Mouse (Mus musculus) forebrain, embryonic 11.5 days (tissue): Measurements from ENCODE around the gene Pitpna. TPM values are rescaled to one million over a fixed set of nuclear protein-coding genes. Genes with fewer than 3 reads are reported as not detected.

Source experiments
- ATAC-seq: fragments of 200-750 bp; cut with Nextera tagmentation; replicated peaks from 2 replicates; pipeline ENCODE4 v1.8.0; 2017; ENCODE audit warnings: moderate TSS enrichment; ENCODE audit not compliant: low FRiP score
- DNase-seq: peaks from one replicate; pipeline ENCODE4 v3.0.0-alpha.2; 2017; ENCODE audit warnings: low spot score
- H3K27ac ChIP-seq: fragments of 300-500 bp; sonication (generic); 2 replicates; pipeline ENCODE4 v1.5.1; 2014; ENCODE audit warnings: low read depth, low read length
- H3K27me3 ChIP-seq: fragments of 300-500 bp; sonication (generic); 2 replicates; pipeline ENCODE4 v1.6.1; 2014; ENCODE audit warnings: mild to moderate bottlenecking, low read length, mixed read lengths; ENCODE audit not compliant: control insufficient read depth, insufficient read depth
- H3K36me3 ChIP-seq: fragments of 300-500 bp; sonication (generic); 2 replicates; pipeline ENCODE4 v1.6.1; 2014; ENCODE audit warnings: mild to moderate bottlenecking, low read length, moderate library complexity, mixed read lengths; ENCODE audit not compliant: control insufficient read depth, insufficient read depth
- H3K4me1 ChIP-seq: fragments of 300-500 bp; sonication (generic); replicated peaks from 2 replicates; pipeline ENCODE4 v1.6.1; 2014; ENCODE audit warnings: low read length, mixed read lengths; ENCODE audit not compliant: control insufficient read depth, insufficient read depth
- H3K4me2 ChIP-seq: fragments of 300-500 bp; sonication (generic); 2 replicates; pipeline ENCODE4 v1.6.1; 2014; ENCODE audit warnings: low read depth, mild to moderate bottlenecking, low read length, moderate library complexity, mixed read lengths; ENCODE audit not compliant: severe bottlenecking
- H3K4me3 ChIP-seq: fragments of 300-500 bp; sonication (generic); 2 replicates; pipeline ENCODE4 v1.5.1; 2014; ENCODE audit warnings: low read depth, low read length
- H3K9ac ChIP-seq: fragments of 300-500 bp; sonication (generic); 2 replicates; pipeline ENCODE4 v1.6.1; 2014; ENCODE audit warnings: low read length
- H3K9me3 ChIP-seq: fragments of 300-500 bp; sonication (generic); 2 replicates; pipeline ENCODE4 v1.6.1; 2016; ENCODE audit warnings: low read length, mixed read lengths; ENCODE audit not compliant: control insufficient read depth
- WGBS: fragments of 180-500 bp; shearing (Covaris S2); extraction: QIAGEN DNeasy Blood & Tissue Kit; methylation state at CpG from one replicate; pipeline ENCODE4 v1.1.7; 2014; 5-methylcytosine and 5-hydroxymethylcytosine counted together
- polyA plus RNA-seq: library from polyadenylated mRNA; unstranded; fragments of >200 nt; fragmentation: Nextera tagmentation; extraction: Ambion mirVana; gene quantifications from 2 replicates; pipeline ENCODE4 v1.2.1, GENCODE M21; 2014

Pitpna gene
- polyA plus RNA-seq, 1 experiment from 2014 or later, result 79.5 TPM

DNA sequence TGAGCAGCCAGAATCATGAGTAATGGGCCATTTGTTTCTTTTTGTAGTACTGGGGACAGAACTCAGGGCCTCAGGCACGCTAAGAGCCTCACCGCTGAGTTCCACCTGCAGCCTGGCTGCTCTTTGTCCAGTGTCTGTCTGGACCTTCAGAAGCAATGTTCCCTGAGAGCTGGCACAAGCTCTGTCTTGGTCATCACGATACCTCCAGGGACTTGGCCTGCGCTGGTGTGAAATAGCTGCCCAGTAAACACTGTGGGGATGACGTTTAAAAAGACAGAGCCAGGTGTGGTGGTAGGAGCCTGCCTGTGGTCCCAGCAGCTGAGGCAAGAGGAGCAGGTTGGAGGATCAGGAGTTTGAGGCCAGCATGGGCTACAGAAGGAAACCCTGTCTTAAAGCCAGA, 9.3 kb upstream of the Pitpna start:
- Histone ChIP-seq H3K4me1 (no peaks in the 10 kb centered on the region), H3K27ac (no peak overlapping the region), H3K36me3 (no peaks in the 10 kb centered on the region), H3K4me3 (no peak overlapping the region), H3K27me3 (no peaks in the 10 kb centered on the region), H3K9me3 (no peaks in the 10 kb centered on the region), H3K4me2 (no peak overlapping the region), H3K9ac (no peak overlapping the region)
- DNase-seq, result no peak
- no peak for ATAC-seq
- WGBS, result 84% methylated on average over 5 of the region's 5 CpGs

DNA sequence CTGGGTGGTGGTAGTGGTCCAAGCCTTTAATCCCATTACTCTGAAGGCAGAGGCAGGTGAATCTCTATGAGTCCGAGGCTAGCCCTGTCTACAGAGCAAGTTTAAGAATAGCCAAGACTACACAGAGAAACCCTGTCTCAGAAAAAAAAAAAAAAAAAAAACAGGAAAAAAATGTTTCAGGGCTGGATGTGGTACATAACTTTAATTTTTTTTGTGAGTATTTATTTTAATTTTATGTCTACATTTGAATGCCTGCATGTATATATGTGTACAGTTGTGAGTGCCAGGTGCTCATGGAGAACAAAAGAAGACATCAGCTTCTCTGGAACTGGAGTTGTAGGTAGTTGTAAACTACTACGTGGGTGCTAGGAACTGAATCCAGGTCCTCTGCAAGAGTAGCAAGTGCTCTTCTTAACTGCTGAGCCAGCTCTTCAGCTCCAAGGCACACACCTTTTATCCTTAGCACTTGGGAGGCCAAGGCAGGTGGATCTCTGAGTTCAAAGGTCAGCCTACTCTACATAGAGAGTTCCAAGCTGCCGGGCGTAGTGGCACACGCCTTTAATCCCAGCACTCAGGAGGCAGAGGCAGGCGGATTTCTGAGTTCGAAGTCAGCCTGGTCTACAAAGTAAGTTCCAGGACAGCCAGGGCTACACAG, 6.3 kb upstream of the Pitpna start:
- no peak overlapping the region for H3K9ac ChIP-seq
- no peaks in the 10 kb centered on the region for H3K36me3 ChIP-seq
- no peak overlapping the region for H3K4me3 ChIP-seq
- no peak overlapping the region for H3K27ac ChIP-seq
- no peak for DNase-seq
- H3K4me2 ChIP-seq, result no peak overlapping the region
- 93% methylated on average over 7 of the region's 7 CpGs for WGBS
- H3K4me1 ChIP-seq, result no peaks in the 10 kb centered on the region
- no peak for ATAC-seq
- no peaks in the 10 kb centered on the region for H3K27me3 ChIP-seq
- H3K9me3 ChIP-seq, result no peaks in the 10 kb centered on the region

DNA sequence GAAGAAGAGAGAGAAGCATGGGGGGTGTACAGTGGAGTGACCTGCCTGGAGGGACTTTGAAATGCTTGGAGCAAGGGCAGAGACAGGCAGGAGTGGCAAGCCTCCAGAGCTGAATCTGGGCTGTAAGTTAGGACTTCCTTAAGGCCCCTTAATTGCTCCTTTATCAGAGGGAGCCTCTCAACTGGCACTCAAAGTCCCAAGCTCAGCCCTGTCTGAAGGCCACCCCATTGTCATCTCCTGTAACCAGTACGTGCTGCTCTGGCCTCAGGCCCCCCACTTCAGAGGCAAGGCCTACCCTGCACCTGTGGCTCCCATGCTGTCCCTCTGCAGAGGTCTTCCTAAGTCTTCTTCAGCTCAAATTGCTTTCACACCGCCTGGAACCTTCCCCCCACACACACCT, 4.4 kb upstream of the Pitpna start:
- no peaks in the 10 kb centered on the region for H3K9me3 ChIP-seq
- no peaks in the 10 kb centered on the region for H3K27me3 ChIP-seq
- H3K9ac ChIP-seq, result no peak overlapping the region
- no peak overlapping the region for H3K4me2 ChIP-seq
- no peak overlapping the region for H3K27ac ChIP-seq
- H3K4me1 ChIP-seq, result no peaks in the 10 kb centered on the region
- 77% methylated on average over 2 of the region's 2 CpGs for WGBS
- H3K4me3 ChIP-seq, result no peak overlapping the region
- ATAC-seq, result no peak
- DNase-seq, result no peak
- H3K36me3 ChIP-seq, result no peaks in the 10 kb centered on the region

DNA sequence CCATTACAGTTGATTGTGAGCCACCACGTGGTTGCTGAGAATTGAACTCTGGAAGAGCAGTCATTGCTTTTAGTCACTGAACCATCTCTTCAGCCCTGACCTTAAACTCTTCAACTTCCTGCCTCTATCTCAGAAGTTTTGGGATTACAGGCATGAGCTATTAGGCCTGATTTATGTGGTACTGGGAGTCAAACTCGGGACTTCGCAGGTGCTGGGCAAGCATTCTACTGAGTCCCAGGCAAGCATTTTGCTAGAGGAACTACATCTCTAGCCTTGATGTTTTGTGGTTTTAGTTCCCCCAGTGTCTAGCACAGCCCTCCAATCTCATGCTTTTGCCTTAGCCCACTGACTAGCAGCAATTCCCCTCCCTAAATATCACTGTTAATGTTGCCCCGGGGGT, 2.8 kb upstream of the Pitpna start:
- no peaks in the 10 kb centered on the region for H3K9me3 ChIP-seq
- H3K27me3 ChIP-seq, result no peaks in the 10 kb centered on the region
- no peaks in the 10 kb centered on the region for H3K36me3 ChIP-seq
- no peak for DNase-seq
- no peak overlapping the region for H3K27ac ChIP-seq
- H3K4me1 ChIP-seq, result peaks cover 3% of the 10 kb centered on the region; the same call in 1 of the 2 replicates
- H3K4me3 ChIP-seq, result no peak overlapping the region
- no peak for ATAC-seq
- 84% methylated on average over 4 of the region's 4 CpGs for WGBS
- no peak overlapping the region for H3K9ac ChIP-seq
- H3K4me2 ChIP-seq, result no peak overlapping the region

DNA sequence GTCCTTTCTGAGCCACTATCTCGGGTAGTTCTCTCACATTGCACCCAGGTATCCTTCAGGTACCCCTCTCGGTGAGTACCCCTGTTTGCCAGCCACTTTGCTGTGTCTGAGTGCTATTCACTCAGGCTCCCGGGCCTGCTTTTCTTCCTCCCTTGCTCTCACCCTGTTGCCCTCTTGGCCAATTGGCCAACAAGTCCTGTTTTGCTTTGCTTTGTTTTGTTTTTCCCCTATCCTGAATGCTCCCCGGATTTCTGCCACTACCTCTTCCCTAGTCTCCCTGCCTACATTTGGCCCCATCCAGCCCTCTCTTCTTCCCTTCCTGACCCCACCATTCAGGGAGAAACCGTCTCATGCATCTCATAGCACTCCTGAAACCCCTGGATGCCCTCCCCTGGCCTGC, 1.9 kb upstream of the Pitpna start:
- Histone ChIP-seq H3K9me3 (no peaks in the 10 kb centered on the region), H3K9ac (no peak overlapping the region), H3K27ac (no peak overlapping the region), H3K27me3 (no peaks in the 10 kb centered on the region), H3K4me2 (no peak overlapping the region), H3K4me1 (peaks cover 3% of the 10 kb centered on the region; the same call in 1 of the 2 replicates), H3K36me3 (no peaks in the 10 kb centered on the region; the same call in 1 of the 2 replicates), H3K4me3 (no peak overlapping the region)
- DNase-seq (no peak), ATAC-seq (no peak)
- 80% methylated on average over 5 of the region's 5 CpGs for WGBS

DNA sequence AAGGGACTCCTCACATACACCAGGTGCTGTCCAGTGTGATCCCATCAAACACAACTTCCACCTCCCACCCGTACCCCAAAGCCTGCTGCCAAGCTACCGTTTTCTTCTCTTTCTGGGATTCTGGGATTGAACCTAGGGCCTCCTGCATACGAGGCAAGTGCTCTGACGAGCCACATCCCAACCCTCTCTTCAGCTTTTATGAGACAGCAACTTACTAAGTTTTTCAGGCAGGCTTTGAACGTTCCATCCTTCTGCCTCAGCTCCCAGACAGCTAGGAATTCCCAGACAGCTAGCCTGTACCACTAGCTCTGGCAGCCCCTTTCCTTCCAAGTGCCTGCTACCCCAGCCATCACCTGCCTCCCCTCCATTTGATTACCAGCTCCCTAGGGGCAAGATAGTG, 934 bp upstream of the Pitpna start:
- Histone ChIP-seq H3K27ac (no peak overlapping the region), H3K9me3 (no peaks in the 10 kb centered on the region), H3K9ac (peak overlapping the region; percentile 88; the same call in 1 of the 2 replicates), H3K4me2 (no peak overlapping the region), H3K4me1 (peaks cover 3% of the 10 kb centered on the region; the same call in 1 of the 2 replicates), H3K27me3 (no peaks in the 10 kb centered on the region), H3K4me3 (no peak overlapping the region), H3K36me3 (no peaks in the 10 kb centered on the region; the same call in 1 of the 2 replicates)
- no peak for ATAC-seq
- no peak for DNase-seq
- WGBS, result 85% methylated on average over 5 of the region's 5 CpGs

DNA sequence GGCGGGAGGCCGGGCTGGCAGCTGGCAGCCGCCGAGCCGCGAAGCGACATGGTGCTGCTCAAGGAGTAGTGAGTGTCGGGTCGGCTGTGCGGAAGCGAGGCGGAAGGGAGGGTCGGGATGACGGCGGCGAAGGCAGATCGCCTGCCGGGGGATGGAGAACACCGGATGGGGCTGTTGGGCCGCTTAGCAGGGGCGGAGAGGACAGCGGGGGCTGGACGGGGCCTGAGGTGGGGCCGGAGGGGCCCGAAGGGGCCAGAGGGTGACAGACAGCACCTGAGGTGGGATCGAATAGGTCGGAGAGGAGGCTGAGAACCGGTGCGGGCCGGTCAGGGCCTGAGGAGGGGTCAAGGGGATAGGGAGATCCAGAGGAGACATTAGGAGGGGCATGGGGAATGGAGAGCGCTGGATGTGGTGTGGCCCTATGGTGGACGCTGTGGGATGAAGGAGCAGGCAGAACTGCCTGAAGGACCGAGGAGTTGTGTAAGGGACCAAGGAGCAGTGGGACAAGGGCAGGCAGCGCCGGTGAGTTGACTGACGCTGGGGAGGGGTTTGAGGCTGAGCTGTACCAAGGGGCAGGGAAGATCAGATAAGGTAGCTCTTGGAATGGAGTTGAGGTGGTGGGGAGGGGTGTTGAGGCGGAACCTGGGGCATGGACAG, 516 bp downstream of the Pitpna start:
- peak; percentile 80 for ATAC-seq
- Histone ChIP-seq H3K27me3 (no peaks in the 10 kb centered on the region), H3K4me1 (peaks cover 3% of the 10 kb centered on the region; the same call in 1 of the 2 replicates), H3K36me3 (no peaks in the 10 kb centered on the region; the same call in none of the 2 replicates), H3K4me2 (peak overlapping the region; percentile 76), H3K9ac (peak overlapping the region; percentile 88), H3K27ac (peak overlapping the region; percentile 54), H3K9me3 (no peaks in the 10 kb centered on the region), H3K4me3 (peak overlapping the region; percentile 95)
- 1% methylated on average over 36 of the region's 37 CpGs for WGBS
- DNase-seq, result no peak

DNA sequence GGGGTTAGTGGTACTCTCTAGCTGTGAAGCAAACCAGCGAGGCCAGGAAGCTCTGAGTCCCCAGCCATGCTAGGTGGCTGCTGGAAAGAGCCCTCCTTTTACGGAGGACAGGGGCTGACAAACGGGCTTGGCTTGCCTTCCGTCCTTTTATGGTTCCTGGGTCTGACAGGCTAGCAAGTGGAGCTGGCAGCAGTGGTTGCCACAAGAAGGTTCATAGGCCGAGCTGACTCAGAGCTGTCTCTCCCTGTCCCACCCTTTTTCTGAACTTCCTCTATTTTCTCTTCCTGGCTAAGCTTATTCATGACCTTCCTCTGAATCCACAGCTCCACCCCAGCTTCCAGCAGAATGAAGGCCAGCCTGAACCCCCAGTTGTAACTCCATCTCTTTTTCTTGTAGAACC, 4.7 kb downstream of the Pitpna start:
- WGBS, result 88% methylated on average over 5 of the region's 5 CpGs
- H3K4me2 ChIP-seq, result no peak overlapping the region
- H3K4me3 ChIP-seq, result no peak overlapping the region
- peaks cover 3% of the 10 kb centered on the region; the same call in 1 of the 2 replicates for H3K4me1 ChIP-seq
- no peaks in the 10 kb centered on the region for H3K9me3 ChIP-seq
- no peak for ATAC-seq
- no peak overlapping the region for H3K27ac ChIP-seq
- no peak for DNase-seq
- H3K9ac ChIP-seq, result no peak overlapping the region
- no peaks in the 10 kb centered on the region for H3K27me3 ChIP-seq
- H3K36me3 ChIP-seq, result no peaks in the 10 kb centered on the region; the same call in none of the 2 replicates
